Mouse (Mus musculus) cerebellum, adult 11-12 months (tissue): ENCODE data around the gene Cmbl.

Experiments
- DNase-seq: peaks from one replicate; pipeline ENCODE4 v3.0.0; 2022

Gene Cmbl

GRCm38 (mm10) chr15:31583304-31584085 is 18.3 kb downstream of the Cmbl start:
- DNase-seq = no peak

- no peak for DNase-seq
Measured at GRCm38 (mm10) chr15:31585238-31585637, 20.0 kb downstream of the Cmbl start.

GRCm38 (mm10) chr15:31586088-31586487 is 20.9 kb downstream of the Cmbl start:
- DNase-seq = no peak

GRCm38 (mm10) chr15:31586519-31586918 is 21.3 kb downstream of the Cmbl start:
- DNase-seq = peak; percentile 59

- DNase-seq = no peak
Measured at GRCm38 (mm10) chr15:31587789-31588188, 22.6 kb downstream of the Cmbl start.

- DNase-seq = no peak
Measured at GRCm38 (mm10) chr15:31588989-31589640, 23.9 kb downstream of the Cmbl start.

GRCm38 (mm10) chr15:31590176-31590575 is 25.0 kb downstream of the Cmbl start:
- DNase-seq = no peak

- DNase-seq = no peak
Measured at GRCm38 (mm10) chr15:31592531-31592930, 27.3 kb downstream of the Cmbl start.

GRCm38 (mm10) chr15:31594260-31594659 is 29.1 kb downstream of the Cmbl start:
- DNase-seq = no peak

- no peak for DNase-seq
Measured at GRCm38 (mm10) chr15:31595651-31596050, 30.5 kb downstream of the Cmbl start.

GRCm38 (mm10) chr15:31599834-31600233 is 34.6 kb downstream of the Cmbl start:
- DNase-seq = no peak

GRCm38 (mm10) chr15:31601279-31601645 is 36.1 kb downstream of the Cmbl start:
- DNase-seq = no peak

GRCm38 (mm10) chr15:31601646-31602374 is 36.6 kb downstream of the Cmbl start, which contains the start of the genes Cct5 and Fam173b:
TSS of gene Cct5 (minus strand) at chr15:31601804.
TSS of gene Fam173b (plus strand) at chr15:31601852.
- DNase-seq = peak; percentile 98

- DNase-seq = peak; percentile 74
Measured at GRCm38 (mm10) chr15:31602426-31602825, 37.2 kb downstream of the Cmbl start.

GRCm38 (mm10) chr15:31603113-31603512 is 37.9 kb downstream of the Cmbl start:
- DNase-seq = peak; percentile 45

- DNase-seq = no peak
Measured at GRCm38 (mm10) chr15:31606821-31607220, 41.6 kb downstream of the Cmbl start.

- no peak for DNase-seq
Measured at GRCm38 (mm10) chr15:31611027-31611426, 45.8 kb downstream of the Cmbl start.

GRCm38 (mm10) chr15:31611976-31612375 is 46.8 kb downstream of the Cmbl start:
- DNase-seq = no peak

GRCm38 (mm10) chr15:31613826-31614453 is 48.8 kb downstream of the Cmbl start:
- no peak for DNase-seq

GRCm38 (mm10) chr15:31614666-31615065 is 49.5 kb downstream of the Cmbl start:
- no peak for DNase-seq

- DNase-seq = no peak
Measured at GRCm38 (mm10) chr15:31617261-31617660, 52.1 kb downstream of the Cmbl start.

GRCm38 (mm10) chr15:31619521-31619920 is 54.3 kb downstream of the Cmbl start:
- DNase-seq = no peak
